Mouse (Mus musculus) ES-E14 (cell line): ENCODE data around the gene Itpripl2. TPM values are rescaled to one million over a fixed set of nuclear protein-coding genes. Genes with fewer than 3 reads are reported as not detected.

Experiments used
- DNase-seq: peaks from one replicate; pipeline ENCODE4 v3.0.0-alpha.2; 2013; ENCODE audit warnings: low read depth, low spot score
- H3K27ac ChIP-seq: 2 replicates; pipeline ENCODE4 v1.5.1; 2012; ENCODE audit warnings: low read depth, mild to moderate bottlenecking, low read length, moderate library complexity, mixed read lengths; ENCODE audit not compliant: poor library complexity, insufficient read depth, severe bottlenecking
- H3K36me3 ChIP-seq: 2 replicates; pipeline ENCODE4 v1.6.1; 2012; ENCODE audit warnings: mild to moderate bottlenecking, low read length, moderate library complexity, mixed read lengths; ENCODE audit not compliant: control insufficient read depth, poor library complexity, insufficient read depth, severe bottlenecking
- H3K4me1 ChIP-seq, 2 experiments: fragments of 150-350 bp in 1 of 2; sonication (generic) in 1 of 2; 2 replicates each; pipeline ENCODE4 v1.6.1; 2012; ENCODE audit warnings: low read length in 2 of 2, mild to moderate bottlenecking in 1 of 2, mixed read lengths in 1 of 2; ENCODE audit not compliant: control insufficient read depth in 2 of 2, insufficient read depth in 2 of 2, poor library complexity in 1 of 2
- H3K4me3 ChIP-seq, 2 experiments: fragments of 150-350 bp in 1 of 2; sonication (generic) in 1 of 2; 2 replicates each; pipeline ENCODE4 v1.5.1; 2012; ENCODE audit warnings: low read length in 2 of 2, low read depth in 1 of 2, mild to moderate bottlenecking in 1 of 2, mixed read lengths in 1 of 2; ENCODE audit not compliant: insufficient read depth in 1 of 2, poor library complexity in 1 of 2, severe bottlenecking in 1 of 2
- H3K9ac ChIP-seq: 2 replicates; pipeline ENCODE4 v1.6.1; 2012; ENCODE audit warnings: low read depth, mild to moderate bottlenecking, low read length, mixed read lengths; ENCODE audit not compliant: poor library complexity, insufficient read depth, severe bottlenecking
- H3K9me3 ChIP-seq: fragments of 150-350 bp; sonication (generic); 2 replicates; pipeline ENCODE4 v1.6.1; 2012; ENCODE audit warnings: low read depth, mild to moderate bottlenecking, low read length; ENCODE audit not compliant: control insufficient read depth, insufficient read depth
- CHD2 ChIP-seq: IDR thresholded peaks from 2 replicates; pipeline ENCODE4 v1.6.1; 2014; ENCODE audit warnings: mild to moderate bottlenecking, low read depth, low read length, inconsistent platforms
- HCFC1 ChIP-seq: IDR thresholded peaks from 2 replicates; pipeline ENCODE4 v1.6.1; 2012; ENCODE audit warnings: low read length, inconsistent platforms, borderline replicate concordance; ENCODE audit not compliant: insufficient read depth
- MAFK ChIP-seq: IDR thresholded peaks from 2 replicates; pipeline ENCODE4 v1.6.1; 2014; ENCODE audit warnings: mild to moderate bottlenecking, low read depth, low read length, inconsistent platforms; ENCODE audit not compliant: insufficient read depth
- ZC3H11A ChIP-seq: IDR thresholded peaks from 2 replicates; pipeline ENCODE4 v1.6.1; 2012; ENCODE audit warnings: low read depth, mild to moderate bottlenecking, inconsistent platforms, low read length, borderline replicate concordance
- ZNF384 ChIP-seq: IDR thresholded peaks from 2 replicates; pipeline ENCODE4 v1.6.1; 2012; ENCODE audit warnings: low read depth, low read length, inconsistent platforms
- in situ Hi-C, 2 experiments: fragments of 600-800 bp; cut with MboI; formaldehyde crosslinking; loops; one replicate each; pipeline ENCODE4 v1.15.1; 2025; ENCODE audit warnings: low sequenced_read_pairs in 2 of 2, inconsistent platforms in 1 of 2; ENCODE audit not compliant: unreplicated experiment in 2 of 2
- total RNA-seq: library from RNA; depleted of rRNA; stranded (reverse); fragments of 300-350 nt; gene quantifications from 2 replicates; pipeline ENCODE4 v1.2.3, GENCODE M21; 2012

The Itpripl2 gene
- total RNA-seq, 1 experiment = 9.7 TPM

GRCm38 (mm10) chr7:118476428-118476827 lies 15.3 kb downstream of the Itpripl2 start:
- Histone ChIP-seq H3K9me3 (no peaks in the 10 kb centered on the region), H3K4me3 (no peak overlapping the region), H3K27ac (no peak overlapping the region), H3K4me1 (no peaks in the 10 kb centered on the region), H3K9ac (no peak overlapping the region), H3K36me3 (no peaks in the 10 kb centered on the region)
- no peak for DNase-seq
- TF ChIP-seq ZC3H11A (no peak), ZNF384 (no peak), HCFC1 (no peak), MAFK (no peak), CHD2 (no peak)
- in situ Hi-C loops = no loop called here

- H3K36me3 ChIP-seq = no peaks in the 10 kb centered on the region
- H3K27ac ChIP-seq = no peak overlapping the region
- no peak overlapping the region for H3K4me3 ChIP-seq
- H3K4me1 ChIP-seq = no peaks in the 10 kb centered on the region
- no peak for DNase-seq
- in situ Hi-C loops = no loop called here
- no peak overlapping the region for H3K9ac ChIP-seq
- no peak for TF ChIP-seq ZNF384
- no peak for TF ChIP-seq HCFC1
- TF ChIP-seq ZC3H11A = no peak
- no peak for TF ChIP-seq CHD2
- no peak for TF ChIP-seq MAFK
- no peaks in the 10 kb centered on the region for H3K9me3 ChIP-seq
Measured at GRCm38 (mm10) chr7:118475008-118475705, 16.6 kb downstream of the Itpripl2 start.

- H3K9ac ChIP-seq = no peak overlapping the region
- H3K9me3 ChIP-seq = no peaks in the 10 kb centered on the region
- no peak overlapping the region for H3K4me3 ChIP-seq
- in situ Hi-C loops = no loop called here
- TF ChIP-seq CHD2 (no peak), MAFK (no peak), ZC3H11A (no peak), ZNF384 (no peak), HCFC1 (no peak)
- no peaks in the 10 kb centered on the region for H3K4me1 ChIP-seq
- no peaks in the 10 kb centered on the region for H3K36me3 ChIP-seq
- H3K27ac ChIP-seq = no peak overlapping the region
- no peak for DNase-seq
Measured at GRCm38 (mm10) chr7:118472886-118473285, 18.9 kb downstream of the Itpripl2 start.

- no peak overlapping the region for H3K9ac ChIP-seq
- DNase-seq = no peak
- no peak for TF ChIP-seq MAFK
- TF ChIP-seq ZNF384 = no peak
- no peak for TF ChIP-seq CHD2
- no peak for TF ChIP-seq ZC3H11A
- TF ChIP-seq HCFC1 = no peak
- H3K36me3 ChIP-seq = no peaks in the 10 kb centered on the region
- no peaks in the 10 kb centered on the region for H3K9me3 ChIP-seq
- in situ Hi-C loops = no loop called here
- H3K4me1 ChIP-seq = peaks cover 0 to 1% of the 10 kb centered on the region in 2 experiments; a peak in 1 of 4 replicates
- no peak overlapping the region for H3K27ac ChIP-seq
- H3K4me3 ChIP-seq = no peak overlapping the region
Measured at GRCm38 (mm10) chr7:118468060-118468459, 23.7 kb downstream of the Itpripl2 start.
